Mouse (Mus musculus): ENCODE data around the gene Fam122a. TPM values are rescaled to one million over a fixed set of nuclear protein-coding genes. Genes with fewer than 3 reads are reported as not detected.

The Fam122a gene
- total RNA-seq, 2 experiments from 2014 or later: 26.3 to 27.6 TPM

DNA sequence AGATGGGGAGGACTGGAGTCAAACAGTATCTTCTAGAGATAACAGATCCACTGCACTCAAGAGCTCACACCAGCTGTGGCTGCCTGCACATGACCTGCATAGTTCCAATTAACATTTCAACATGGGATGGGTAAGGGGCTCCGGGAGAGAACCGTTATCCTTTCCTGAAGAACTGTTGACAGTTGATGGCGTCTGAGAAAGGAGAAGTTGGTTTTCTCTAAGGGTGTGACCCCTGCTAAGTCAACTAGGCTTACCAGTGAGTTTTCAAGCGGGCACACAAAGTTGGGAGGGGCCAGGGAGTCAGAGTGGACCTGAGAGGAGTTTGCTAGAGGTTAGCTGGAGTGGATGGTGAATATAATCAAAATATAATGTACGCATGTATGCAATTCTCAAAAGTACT lies 13.1 kb upstream of the Fam122a start:
- DNase-seq: no peak

- DNase-seq: no peak
Observed at GRCm38 (mm10) chr19:24486433-24487296, 9.5 kb upstream of the Fam122a start.

GRCm38 (mm10) chr19:24484612-24485194 lies 7.5 kb upstream of the Fam122a start:
- no peak for DNase-seq

- no peak for DNase-seq
Observed at GRCm38 (mm10) chr19:24480916-24481315, 3.8 kb upstream of the Fam122a start.

GRCm38 (mm10) chr19:24476461-24476860 lies 695 bp downstream of the Fam122a start:
- peak in 1 of 2 experiments; percentile 18 for DNase-seq

DNA sequence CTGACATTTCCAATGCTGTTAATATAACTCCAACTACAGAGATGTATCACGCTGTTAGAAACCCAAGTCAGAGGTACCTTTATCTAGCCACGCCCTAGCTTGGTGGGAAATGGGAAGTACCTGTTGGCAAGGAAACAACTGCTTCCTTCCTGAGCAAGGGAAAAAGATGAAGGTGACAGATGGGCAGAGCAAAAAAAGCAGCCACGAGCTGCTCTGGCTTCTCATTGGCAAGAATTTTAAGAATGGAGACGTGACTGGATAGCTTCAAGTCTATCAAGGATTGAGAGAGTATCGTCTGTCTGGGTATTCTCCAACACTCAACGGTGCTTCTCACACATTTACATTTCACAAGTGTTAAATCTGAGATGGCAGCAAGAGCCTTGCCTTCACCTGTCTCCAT lies 1.9 kb downstream of the Fam122a start:
- DNase-seq: no peak

DNA sequence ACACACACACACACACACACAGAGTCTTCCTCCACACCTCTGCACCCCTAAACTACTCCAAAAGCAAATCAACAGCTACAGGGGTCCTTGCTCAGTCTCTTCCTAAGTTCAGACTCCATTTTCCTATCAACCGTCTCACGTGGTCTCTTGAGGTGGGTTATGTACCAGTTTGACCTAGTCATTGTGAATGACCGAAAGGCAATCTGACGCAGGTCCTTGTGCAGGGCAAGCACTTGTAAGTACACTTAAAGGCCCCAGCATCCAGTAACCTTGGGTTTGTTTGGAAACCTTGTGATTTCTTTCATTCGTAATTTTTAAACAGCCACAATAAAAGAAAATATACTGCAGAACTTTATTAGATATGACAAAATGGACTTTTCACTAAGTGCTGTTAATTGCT lies 4.6 kb downstream of the Fam122a start:
- DNase-seq: no peak

DNA sequence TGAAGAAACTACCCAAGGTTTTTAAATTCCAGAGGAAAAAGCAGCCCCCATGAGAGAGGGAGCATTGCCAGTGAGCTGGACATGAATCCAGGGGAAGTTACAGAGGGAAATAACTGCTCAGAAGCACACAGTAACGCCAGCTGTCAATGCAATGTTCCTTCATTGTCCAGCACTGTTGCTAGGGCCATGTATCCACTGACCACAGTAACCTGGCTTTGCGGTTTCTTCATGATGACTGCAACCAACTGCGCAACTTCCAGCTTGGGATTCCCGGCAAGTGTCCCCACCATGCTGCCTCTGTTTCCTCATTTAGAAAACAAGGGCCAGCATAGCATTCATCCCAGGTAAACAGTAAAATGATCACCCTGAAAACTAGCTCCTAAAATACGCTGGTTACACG lies 5.6 kb downstream of the Fam122a start:
- no peak for DNase-seq

GRCm38 (mm10) chr19:24469216-24469615 lies 7.9 kb downstream of the Fam122a start:
- DNase-seq: no peak

DNA sequence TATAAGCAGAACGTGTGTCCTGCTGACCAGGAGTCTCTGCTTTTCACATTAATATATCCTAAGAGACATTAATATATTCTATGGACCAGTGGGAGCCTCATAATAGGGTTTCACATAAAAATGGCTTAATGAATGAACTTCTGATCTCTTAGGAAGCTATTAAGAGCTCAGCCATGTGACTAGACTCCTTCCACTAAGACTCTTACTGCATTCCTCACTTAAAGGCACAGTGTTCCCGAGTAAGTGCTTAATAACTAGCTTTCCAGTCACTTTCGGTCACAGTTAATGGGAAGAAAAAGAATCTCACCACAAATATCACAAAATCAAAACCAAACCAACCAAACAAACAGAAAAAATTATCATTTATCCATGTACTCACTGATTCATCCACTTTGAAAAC lies 8.5 kb downstream of the Fam122a start:
- no peak for DNase-seq

GRCm38 (mm10) chr19:24463011-24463410 lies 14.1 kb downstream of the Fam122a start:
- no peak for DNase-seq

DNA sequence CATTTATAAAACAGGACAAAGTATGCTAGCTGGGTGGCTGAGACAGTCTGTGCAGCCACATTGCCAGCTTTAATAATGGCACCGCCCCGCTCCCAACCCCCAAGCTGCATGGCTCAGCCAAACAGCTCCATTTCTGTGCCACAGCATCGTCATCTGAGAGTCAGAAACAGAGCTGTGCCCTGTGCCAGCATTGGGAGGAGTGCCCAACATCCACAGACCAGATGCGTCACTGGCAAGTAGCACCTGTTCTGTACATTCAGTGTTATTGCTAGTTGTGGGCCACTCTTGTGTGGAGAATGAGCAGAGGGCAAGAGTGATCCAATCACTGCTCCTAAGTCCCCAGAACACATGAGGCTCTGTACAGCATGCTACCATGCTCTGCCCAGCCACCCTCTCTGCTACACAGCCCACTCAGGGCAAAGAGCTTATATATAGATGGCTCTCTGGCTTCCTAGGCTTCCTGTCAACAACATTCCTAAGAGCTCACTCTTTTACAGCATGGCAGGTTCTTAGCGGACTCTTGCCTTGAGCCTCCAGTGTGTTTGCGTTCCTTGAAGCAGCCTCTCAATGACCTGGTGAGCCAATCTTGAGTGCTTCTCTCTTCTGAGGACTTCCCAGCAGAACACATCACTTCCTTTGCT lies 20.4 kb downstream of the Fam122a start:
- DNase-seq: peak; percentile 49 to 52

DNA sequence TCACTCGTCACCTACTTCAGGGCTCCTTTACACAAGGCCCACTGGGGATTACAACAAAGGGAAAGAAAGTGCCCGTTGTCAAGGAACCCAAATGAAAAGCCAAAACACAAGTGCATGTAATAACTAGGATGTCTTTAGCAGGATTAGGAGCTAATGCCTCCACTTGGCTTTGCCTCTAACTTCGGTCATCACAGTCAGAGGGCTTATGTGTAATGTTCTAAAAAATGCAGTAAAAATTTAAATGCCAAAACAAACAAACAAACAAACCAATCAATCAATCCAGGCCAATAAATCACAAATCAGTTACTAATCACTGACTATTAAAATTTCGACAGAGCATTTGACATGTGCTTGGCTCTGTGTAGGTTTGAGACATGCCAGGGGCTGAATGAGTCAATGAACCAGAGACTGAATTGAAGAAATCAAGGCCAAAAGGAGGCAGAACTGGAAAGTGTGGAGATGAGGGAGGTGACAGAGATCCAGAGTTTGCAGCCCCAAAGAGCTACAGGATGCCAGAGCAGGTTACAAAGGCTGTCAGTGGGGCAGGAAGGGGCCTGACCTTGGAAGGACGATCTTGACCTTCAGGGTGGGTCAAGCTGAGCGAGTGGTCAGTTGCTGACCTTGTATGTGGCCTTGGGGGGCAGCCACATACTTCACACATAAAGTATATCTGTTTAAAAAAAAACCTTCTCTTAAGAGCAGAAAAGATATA lies 21.8 kb downstream of the Fam122a start:
- no peak for DNase-seq

GRCm38 (mm10) chr19:24454451-24454850 lies 22.7 kb downstream of the Fam122a start:
- no peak for DNase-seq

- peak; percentile 20 to 45 for DNase-seq
Observed at GRCm38 (mm10) chr19:24453379-24453778, 23.8 kb downstream of the Fam122a start.

DNA sequence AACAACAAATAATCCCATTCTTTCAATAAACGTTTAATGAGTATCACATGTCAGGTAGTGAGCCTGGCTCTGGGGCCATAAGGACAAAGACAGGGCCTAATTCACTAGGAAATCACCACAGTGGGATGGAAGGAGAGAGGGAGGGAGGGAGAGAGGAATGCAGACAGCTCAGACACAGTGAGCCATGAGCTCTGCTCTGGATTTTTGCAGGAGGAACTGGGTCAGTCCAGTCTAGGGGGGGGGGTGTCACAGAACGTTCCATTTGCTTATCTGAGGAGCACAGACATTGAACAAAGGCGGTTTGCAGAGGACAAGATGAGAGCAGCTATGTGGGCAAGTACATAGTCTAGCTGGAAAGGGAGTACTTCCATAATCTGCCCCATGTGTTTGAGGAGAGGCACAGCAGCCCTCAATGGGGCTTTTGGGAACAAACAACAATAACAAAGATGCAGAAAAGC lies 24.7 kb downstream of the Fam122a start:
- DNase-seq: peak in 1 of 2 experiments; percentile 31

GRCm38 (mm10) chr19:24451626-24452025 lies 25.5 kb downstream of the Fam122a start:
- no peak for DNase-seq

GRCm38 (mm10) chr19:24450740-24451139 lies 26.4 kb downstream of the Fam122a start:
- DNase-seq: no peak

GRCm38 (mm10) chr19:24444322-24444721 lies 32.8 kb downstream of the Fam122a start:
- DNase-seq: no peak

DNA sequence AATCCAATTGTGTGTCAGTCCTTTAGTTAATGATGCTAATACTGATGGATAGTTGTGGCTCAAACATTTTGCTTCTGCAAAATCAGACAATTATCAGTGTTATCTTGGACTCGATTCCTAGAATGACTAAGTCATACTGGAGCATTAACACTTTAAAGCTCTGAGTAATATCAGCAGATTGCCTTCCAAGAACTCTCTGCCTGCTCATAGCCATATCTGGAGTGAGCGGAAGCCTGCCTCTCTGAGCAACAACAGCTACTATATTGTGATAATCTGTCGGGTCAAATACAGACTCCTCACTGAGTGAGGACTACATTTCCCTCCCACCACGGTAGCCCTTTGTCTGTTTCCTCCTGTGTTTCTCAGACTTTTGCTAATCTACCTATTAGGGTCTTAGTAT lies 37.4 kb downstream of the Fam122a start:
- no peak for DNase-seq

- no peak for DNase-seq
Observed at GRCm38 (mm10) chr19:24434291-24434690, 42.9 kb downstream of the Fam122a start.

GRCm38 (mm10) chr19:24432447-24432846 lies 44.7 kb downstream of the Fam122a start:
- DNase-seq: no peak

DNA sequence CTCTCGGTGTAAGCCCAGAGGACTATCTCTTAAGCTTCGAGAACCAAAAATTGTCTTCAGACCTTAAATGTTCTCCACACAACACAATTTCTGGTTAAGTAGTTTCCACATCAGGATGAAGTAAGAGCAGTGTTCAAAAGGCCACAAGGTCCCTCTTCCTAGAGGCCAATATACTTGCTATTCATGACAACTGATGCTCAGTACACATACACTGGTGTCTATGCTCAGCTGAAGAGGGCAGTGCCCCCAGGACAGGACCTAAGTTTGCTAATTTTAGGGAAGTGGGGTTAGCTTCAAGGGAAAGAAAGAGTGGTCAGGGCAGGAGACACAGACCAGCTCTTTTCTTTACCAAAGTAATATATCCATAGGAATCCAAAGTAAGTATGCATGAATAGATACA lies 45.8 kb downstream of the Fam122a start:
- DNase-seq: no peak

Measured in heart, adult 18-20 months (tissue).